Mouse (Mus musculus) C2C12 (cell line): ENCODE results near the gene Hs3st3b1. TPM values are rescaled to one million over a fixed set of nuclear protein-coding genes. Genes with fewer than 3 reads are reported as not detected.

Experiments
- H3K27me3 ChIP-seq: one replicate; pipeline ENCODE4 v1.6.1; 2011; ENCODE audit not compliant: control insufficient read depth, insufficient read depth, insufficient read length
- H3K36me3 ChIP-seq: one replicate; pipeline ENCODE4 v1.6.1; 2011; ENCODE audit not compliant: control insufficient read depth, insufficient read depth
- H3K4me3 ChIP-seq: one replicate; pipeline ENCODE4 v1.5.1; 2011; ENCODE audit warnings: mild to moderate bottlenecking, control low read depth; ENCODE audit not compliant: poor library complexity, insufficient read depth, severe bottlenecking
- H3K79me2 ChIP-seq: one replicate; pipeline ENCODE4 v1.6.1; 2011; ENCODE audit not compliant: control insufficient read depth, insufficient read depth
- H3K79me3 ChIP-seq: one replicate; pipeline ENCODE4 v1.6.1; 2011; ENCODE audit warnings: low read depth, control low read depth
- H3ac ChIP-seq: one replicate; pipeline ENCODE3; 2011; ENCODE audit warnings: low read depth; ENCODE audit not compliant: control insufficient read depth, insufficient read length
- CEBPB ChIP-seq: IDR thresholded peaks from one replicate; pipeline ENCODE4 v1.6.1; 2011; ENCODE audit warnings: low read depth, mild to moderate bottlenecking, control low read depth, moderate library complexity
- CTCF ChIP-seq: IDR thresholded peaks from one replicate; pipeline ENCODE4 v1.5.1; 2011; ENCODE audit not compliant: control insufficient read depth, insufficient read depth, insufficient read length
- FOSL1 ChIP-seq: IDR thresholded peaks from one replicate; pipeline ENCODE4 v1.8.0; 2011; ENCODE audit warnings: mild to moderate bottlenecking, low read length; ENCODE audit not compliant: poor library complexity, insufficient read depth, severe bottlenecking
- MAX ChIP-seq: IDR thresholded peaks from one replicate; pipeline ENCODE4 v1.6.1; 2011; ENCODE audit warnings: mild to moderate bottlenecking, control low read depth
- MYOD1 ChIP-seq: IDR thresholded peaks from one replicate; pipeline ENCODE4 v1.6.1; 2011; ENCODE audit warnings: low read depth; ENCODE audit not compliant: control insufficient read depth, insufficient read length
- MYOG ChIP-seq: IDR thresholded peaks from one replicate; pipeline ENCODE4 v1.6.1; 2011; ENCODE audit not compliant: control insufficient read depth, insufficient read length; ENCODE audit errors: extremely low read depth
- USF1 ChIP-seq: IDR thresholded peaks from one replicate; pipeline ENCODE4 v1.6.1; 2011; ENCODE audit warnings: low read depth, mild to moderate bottlenecking, control low read depth, moderate library complexity
- polyA plus RNA-seq: library from polyadenylated mRNA; unstranded; fragments of >200 nt; fragmentation: generic; extraction: Trizol; gene quantifications from one replicate; pipeline ENCODE4 v1.2.1, GENCODE M21; 2012; ENCODE audit warnings: missing spikeins

Hs3st3b1 gene
- polyA plus RNA-seq, 1 experiment = 0.68 TPM

- TF ChIP-seq FOSL1 (no peak), CTCF (no peak), CEBPB (no peak), MAX (no peak), USF1 (no peak), MYOD1 (no peak), MYOG (no peak)
Observed at GRCm38 (mm10) chr11:63913936-63914335, 8.2 kb downstream of the Hs3st3b1 start.

GRCm38 (mm10) chr11:63911001-63911400, 11.1 kb downstream of the Hs3st3b1 start:
- Histone ChIP-seq H3K79me3 (no peaks in the 10 kb centered on the region), H3K27me3 (no peaks in the 10 kb centered on the region), H3K36me3 (no peaks in the 10 kb centered on the region), H3K4me3 (no peak overlapping the region), H3ac (no peak overlapping the region), H3K79me2 (no peaks in the 10 kb centered on the region)
- TF ChIP-seq CEBPB (no peak), MYOD1 (no peak), MYOG (no peak), CTCF (no peak), MAX (no peak), FOSL1 (no peak), USF1 (no peak)

More at GRCm38 (mm10) chr11:63913936-63914335, 8.2 kb downstream of the Hs3st3b1 start:
- Histone ChIP-seq H3K79me3 (no peaks in the 10 kb centered on the region), H3K36me3 (no peaks in the 10 kb centered on the region), H3K27me3 (no peaks in the 10 kb centered on the region), H3ac (no peak overlapping the region), H3K4me3 (no peak overlapping the region), H3K79me2 (no peaks in the 10 kb centered on the region)

GRCm38 (mm10) chr11:63909961-63910360, 12.1 kb downstream of the Hs3st3b1 start:
- TF ChIP-seq MYOG (no peak), FOSL1 (no peak), MAX (no peak), CEBPB (no peak), MYOD1 (no peak), USF1 (no peak), CTCF (no peak)
- Histone ChIP-seq H3K79me2 (no peaks in the 10 kb centered on the region), H3K4me3 (no peak overlapping the region), H3K27me3 (no peaks in the 10 kb centered on the region), H3K36me3 (no peaks in the 10 kb centered on the region), H3ac (no peak overlapping the region), H3K79me3 (no peaks in the 10 kb centered on the region)

- no peaks in the 10 kb centered on the region for H3K27me3 ChIP-seq
- H3ac ChIP-seq = no peak overlapping the region
- TF ChIP-seq USF1 = no peak
- no peak for TF ChIP-seq MYOD1
- TF ChIP-seq FOSL1 = no peak
- TF ChIP-seq CEBPB = no peak
- TF ChIP-seq MYOG = no peak
- TF ChIP-seq CTCF = no peak
- no peak for TF ChIP-seq MAX
- no peaks in the 10 kb centered on the region for H3K79me2 ChIP-seq
- H3K4me3 ChIP-seq = no peak overlapping the region
- no peaks in the 10 kb centered on the region for H3K36me3 ChIP-seq
- no peaks in the 10 kb centered on the region for H3K79me3 ChIP-seq
Observed at GRCm38 (mm10) chr11:63908500-63908899, 13.6 kb downstream of the Hs3st3b1 start.

GRCm38 (mm10) chr11:63906552-63907353, 15.3 kb downstream of the Hs3st3b1 start:
- Histone ChIP-seq H3K4me3 (no peak overlapping the region), H3K79me3 (no peaks in the 10 kb centered on the region), H3K27me3 (no peaks in the 10 kb centered on the region), H3K79me2 (no peaks in the 10 kb centered on the region), H3ac (no peak overlapping the region), H3K36me3 (no peaks in the 10 kb centered on the region)
- TF ChIP-seq USF1 = no peak
- no peak for TF ChIP-seq CEBPB
- no peak for TF ChIP-seq MAX
- TF ChIP-seq MYOG = no peak
- no peak for TF ChIP-seq CTCF

GRCm38 (mm10) chr11:63904787-63905186, 17.3 kb downstream of the Hs3st3b1 start:
- no peak overlapping the region for H3ac ChIP-seq
- no peaks in the 10 kb centered on the region for H3K79me2 ChIP-seq
- H3K27me3 ChIP-seq = no peaks in the 10 kb centered on the region
- no peak for TF ChIP-seq MYOG
- TF ChIP-seq MYOD1 = no peak
- no peak for TF ChIP-seq MAX
- no peak for TF ChIP-seq FOSL1
- TF ChIP-seq CTCF = no peak
- TF ChIP-seq USF1 = no peak
- no peak for TF ChIP-seq CEBPB
- H3K36me3 ChIP-seq = no peaks in the 10 kb centered on the region
- H3K79me3 ChIP-seq = no peaks in the 10 kb centered on the region
- no peak overlapping the region for H3K4me3 ChIP-seq
